Mouse (Mus musculus) adrenal gland, postnatal 14 days (tissue): ENCODE measurements around the gene Plek. TPM values are rescaled to one million over a fixed set of nuclear protein-coding genes. Genes with fewer than 3 reads are reported as not detected.
"Not testable (repeated sequence)": the region's sequence is repeated elsewhere in the genome, so short reads cannot be mapped to it uniquely, and the experiment has no call there.

Experiments
- DNase-seq: peaks from one replicate; pipeline ENCODE4 v3.0.0; 2021; ENCODE audit warnings: mixed read lengths
- long read RNA-seq, 2 experiments: library from polyadenylated mRNA; stranded (forward); transcript quantifications; one replicate each; pipeline ENCODE4 v2.0.0; 2021
- total RNA-seq: library from RNA; stranded (reverse); gene quantifications from 2 replicates; pipeline ENCODE4 v1.2.3, GENCODE M21; 2021

Plek gene
- total RNA-seq = 3.1 and 8.0 TPM in 2 replicates
- long read RNA-seq, experiment 1, full-length matches to known transcripts = 1 of 3 reads
- long read RNA-seq, experiment 1, partial matches to known transcripts = 0 of 3 reads
- long read RNA-seq, experiment 1, other reads (novel, unspliced or antisense) = 2 of 3 reads
- long read RNA-seq, experiment 2, full-length matches to known transcripts = 3 of 3 reads
- long read RNA-seq, experiment 2, partial matches to known transcripts = 0 of 3 reads
- long read RNA-seq, experiment 2, other reads (novel, unspliced or antisense) = 0 of 3 reads

- peak; percentile 88 for DNase-seq
Observed at GRCm38 (mm10) chr11:17051545-17052475, at the start of gene Plek, which contains the start of gene Cnrip1. Plek (minus strand) TSS chr11:17052381. Cnrip1 (plus strand) TSS chr11:17051586.

DNA sequence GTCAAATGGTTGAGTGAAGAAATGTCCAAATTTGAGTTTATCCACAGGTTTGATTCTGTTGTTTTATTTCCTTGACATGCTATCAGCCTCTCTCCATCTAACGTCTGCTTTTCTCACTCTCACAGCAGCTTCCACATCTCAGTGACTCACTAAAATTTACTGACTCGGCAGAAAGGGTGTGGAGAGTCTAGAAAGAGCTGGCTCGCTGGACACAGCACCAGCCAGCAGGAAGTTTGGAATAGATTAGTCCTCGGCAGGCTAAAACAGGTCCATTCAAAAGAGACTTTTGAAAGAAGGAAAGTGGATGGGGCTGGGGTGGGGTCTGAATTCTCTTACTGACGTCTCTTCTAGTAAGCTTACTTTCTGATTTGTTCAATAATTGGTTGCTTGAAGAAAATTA lies 33.9 kb upstream of the Plek start:
- DNase-seq = peak; percentile 17

- DNase-seq = no peak
Observed at GRCm38 (mm10) chr11:17083866-17084265, 31.7 kb upstream of the Plek start.

- DNase-seq = no peak
Observed at GRCm38 (mm10) chr11:17083455-17083854, 31.3 kb upstream of the Plek start.

- DNase-seq = peak; percentile 42
Observed at GRCm38 (mm10) chr11:17082953-17083352, 30.8 kb upstream of the Plek start.

GRCm38 (mm10) chr11:17082086-17082485 lies 29.9 kb upstream of the Plek start:
- no peak for DNase-seq

DNA sequence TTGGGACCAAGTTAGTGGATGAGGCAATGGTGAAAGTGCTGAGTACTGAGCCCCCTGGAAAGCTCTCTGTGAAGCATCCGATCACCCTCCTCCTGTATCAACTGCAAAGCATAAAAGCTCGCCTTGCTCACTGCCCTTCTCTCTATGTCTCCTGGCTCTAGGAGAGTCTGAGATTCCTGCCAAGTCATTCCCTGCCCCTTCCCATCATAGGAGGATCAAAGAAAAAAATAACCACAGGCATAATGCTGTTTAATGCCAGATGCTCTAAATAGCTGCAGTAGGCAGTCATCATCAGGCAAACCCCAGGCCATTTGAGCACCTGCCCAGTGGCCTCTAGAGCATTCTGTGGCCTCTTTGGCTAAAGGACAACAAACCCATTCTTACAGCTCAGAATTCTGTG lies 23.5 kb upstream of the Plek start:
- DNase-seq = no peak

GRCm38 (mm10) chr11:17069360-17069759 lies 17.2 kb upstream of the Plek start:
- DNase-seq = not testable (repeated sequence)

DNA sequence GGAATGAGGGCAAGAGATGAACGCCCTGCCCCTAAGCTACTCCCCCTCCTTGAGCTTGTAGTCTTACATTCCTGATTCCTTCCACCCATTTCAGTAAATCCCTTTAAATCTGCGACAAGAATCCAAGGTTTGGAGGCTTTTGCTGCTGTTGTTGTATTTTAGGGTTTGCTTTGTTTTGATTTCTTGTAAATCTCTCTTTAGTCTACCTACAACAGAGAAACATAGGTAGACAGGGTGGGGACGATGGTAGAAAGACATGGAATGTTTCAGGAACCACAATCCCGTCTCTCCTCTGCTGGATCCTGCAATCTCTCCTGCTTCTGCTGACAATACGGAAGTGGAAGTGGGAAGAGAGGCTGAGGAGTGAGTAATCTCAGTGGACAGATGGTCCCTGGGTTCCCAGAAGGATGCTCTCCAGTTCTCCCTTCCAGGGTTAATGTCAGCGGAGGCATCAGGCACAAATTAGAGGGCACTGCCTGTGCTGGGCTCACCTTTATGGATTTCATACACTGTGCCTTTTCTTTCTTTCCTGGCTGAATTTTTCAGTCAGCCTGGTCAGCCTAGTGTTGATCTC lies 382 bp upstream of the Plek start:
- no peak for DNase-seq

DNA sequence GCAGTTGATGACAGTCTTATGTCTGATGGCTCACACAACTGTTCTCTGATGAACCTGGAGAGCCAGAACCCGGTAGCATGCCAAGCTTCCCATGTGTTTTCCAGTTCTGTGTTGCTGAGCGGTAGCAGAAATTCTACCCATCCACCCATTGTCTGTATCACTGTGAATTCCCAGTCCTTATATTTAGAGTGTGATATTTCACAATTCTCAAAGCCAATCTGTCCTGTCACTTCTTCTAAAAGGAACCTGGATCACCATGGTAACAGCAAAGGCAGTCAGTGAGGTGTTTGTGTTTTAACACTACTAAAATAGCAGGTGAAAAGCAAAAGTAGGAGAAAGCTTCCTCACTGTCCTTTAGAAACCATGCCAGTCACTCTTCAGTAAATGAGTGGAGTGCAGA lies 6.4 kb downstream of the Plek start:
- no peak for DNase-seq

GRCm38 (mm10) chr11:17023984-17024383 lies 28.2 kb downstream of the Plek start:
- DNase-seq = no peak

- DNase-seq = no peak
Observed at GRCm38 (mm10) chr11:17023206-17023605, 29.0 kb downstream of the Plek start.

GRCm38 (mm10) chr11:17019328-17019727 lies 32.9 kb downstream of the Plek start:
- DNase-seq = no peak

GRCm38 (mm10) chr11:17012948-17013347 lies 39.2 kb downstream of the Plek start:
- no peak for DNase-seq

DNA sequence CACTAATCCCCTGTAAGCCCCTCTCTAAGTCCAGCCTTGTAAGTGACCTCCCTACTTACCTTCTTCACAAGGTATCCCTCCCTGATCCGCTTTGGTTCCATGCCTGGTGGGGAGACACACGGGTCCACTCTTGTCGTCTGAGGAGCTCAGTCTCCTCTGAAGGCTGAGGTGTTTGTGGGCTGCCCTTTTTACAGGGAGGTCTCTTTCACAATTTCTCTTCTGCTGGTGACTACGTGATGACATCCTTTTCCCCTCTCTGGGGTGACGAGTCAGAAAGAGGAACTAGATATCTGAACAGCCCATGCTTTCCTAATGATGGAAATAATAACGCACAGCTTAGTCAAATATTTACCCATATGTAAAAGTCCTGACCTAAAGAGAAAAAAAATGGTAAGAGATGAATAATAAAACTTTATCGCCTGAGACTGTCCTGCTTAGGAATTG lies 43.7 kb downstream of the Plek start:
- no peak for DNase-seq

- DNase-seq = no peak
Observed at GRCm38 (mm10) chr11:17007517-17008173, 44.5 kb downstream of the Plek start.

GRCm38 (mm10) chr11:17006526-17006925 lies 45.7 kb downstream of the Plek start:
- not testable (repeated sequence) for DNase-seq

- no peak for DNase-seq
Observed at GRCm38 (mm10) chr11:17004899-17005846, 47.0 kb downstream of the Plek start.

GRCm38 (mm10) chr11:17003757-17004156 lies 48.4 kb downstream of the Plek start:
- DNase-seq = no peak

GRCm38 (mm10) chr11:17002739-17003373 lies 49.3 kb downstream of the Plek start:
- DNase-seq = no peak
